8 mouse cellular contexts compared by ENCODE assay signal in the genomic region with DNA sequence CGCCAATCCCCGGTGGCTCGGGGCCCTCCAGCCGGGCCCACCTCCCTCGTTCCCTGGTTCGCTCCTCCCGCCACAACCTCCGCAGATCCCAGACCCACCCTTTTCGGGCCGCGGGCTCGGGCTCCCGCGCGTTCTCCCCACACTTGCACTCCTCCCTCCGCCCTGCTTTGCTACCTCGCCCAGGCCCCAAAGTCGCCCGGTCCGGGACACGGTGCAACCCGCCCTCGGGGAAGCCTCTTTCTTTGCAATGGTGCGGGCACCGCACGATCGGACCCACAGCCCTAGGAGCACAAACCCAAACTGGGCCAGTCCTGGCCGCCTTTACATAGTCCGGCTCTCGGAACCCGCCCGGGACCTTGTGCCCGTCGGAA. TPM values are rescaled to one million over a fixed set of nuclear protein-coding genes. Genes with fewer than 3 reads are reported as not detected.
A peak's percentile ranks its signal among the peaks of the same experiment; 100 is the strongest.
DNase-seq lines count a peak whose midpoint lies in the region; ATAC-seq and TF ChIP-seq lines count a peak whose summit lies in the region.

No protein-coding gene starts in this region.

- H3K36me3 ChIP-seq in intestine, embryonic 16.5 days (ENCODE audit: control insufficient read depth, insufficient read depth, low read length), result no peaks in the 10 kb centered on the region
- no peaks in the 10 kb centered on the region for H3K36me3 ChIP-seq in lung, embryonic 16.5 days (ENCODE audit: control insufficient read depth, insufficient read depth, low read length)

- WGBS in lung, adult 2 months, result 25% methylated on average over 28 of the region's 34 CpGs
- WGBS in intestine, embryonic 16.5 days, result 12% methylated on average over 24 of the region's 34 CpGs
- WGBS in lung, embryonic 16.5 days, result 10% methylated on average over 26 of the region's 34 CpGs

- DNase-seq in lung, adult 2 months, result peak; percentile 58
- DNase-seq in lung, postnatal 36 days, result no peak
- DNase-seq in cerebellum, adult 11-12 months, result peak; percentile 74
- DNase-seq in gastrocnemius, adult 8-10 months (ENCODE audit: low spot score in 2 of 2), result peak; percentile 10 to 51
- DNase-seq in right cerebral cortex, postnatal 25 days, result peak; percentile 7
- DNase-seq in thymus, postnatal 4 days, result no peak

- H3K9me3 ChIP-seq in intestine, embryonic 16.5 days (ENCODE audit: control insufficient read depth, low read length), result no peaks in the 10 kb centered on the region
- no peaks in the 10 kb centered on the region for H3K9me3 ChIP-seq in lung, embryonic 16.5 days (ENCODE audit: control insufficient read depth, low read length)

- H3K27me3 ChIP-seq in intestine, embryonic 16.5 days (replicated peaks; ENCODE audit: control insufficient read depth, insufficient read depth, low read length), result no peaks in the 10 kb centered on the region; the same call in 1 of the 2 replicates
- no peaks in the 10 kb centered on the region for H3K27me3 ChIP-seq in lung, embryonic 16.5 days (ENCODE audit: control insufficient read depth, insufficient read depth, low read depth, low read length)

- peak; percentile 70 for ATAC-seq in intestine, embryonic 16.5 days
- ATAC-seq in lung, embryonic 16.5 days (ENCODE audit: low read depth), result peak; percentile 58; the same call in 1 of the 2 replicates

- peak overlapping the region; percentile 66 for H3K4me3 ChIP-seq in lung, adult 2 months (replicated peaks; ENCODE audit: extremely low read depth, low read depth, low read length)
- H3K4me3 ChIP-seq in intestine, embryonic 16.5 days (ENCODE audit: low read length), result peak overlapping the region; percentile 50
- H3K4me3 ChIP-seq in lung, embryonic 16.5 days (ENCODE audit: low read length), result peak overlapping the region; percentile 56

- no peaks in the 10 kb centered on the region for H3K4me1 ChIP-seq in lung, adult 2 months (ENCODE audit: control insufficient read depth, insufficient read depth, low read length)
- H3K4me1 ChIP-seq in intestine, embryonic 16.5 days (ENCODE audit: control insufficient read depth, insufficient read depth, low read length), result no peaks in the 10 kb centered on the region
- no peaks in the 10 kb centered on the region for H3K4me1 ChIP-seq in lung, embryonic 16.5 days (replicated peaks; ENCODE audit: control insufficient read depth, insufficient read depth, low read length)

- peak overlapping the region; percentile 68 for H3K9ac ChIP-seq in intestine, embryonic 16.5 days (ENCODE audit: low read depth, low read length)
- peak overlapping the region; percentile 75 for H3K9ac ChIP-seq in lung, embryonic 16.5 days (ENCODE audit: low read length)

- H3K4me2 ChIP-seq in intestine, embryonic 16.5 days (ENCODE audit: low read depth, low read length), result peak overlapping the region; percentile 49
- H3K4me2 ChIP-seq in lung, embryonic 16.5 days (ENCODE audit: low read depth, low read length), result peak overlapping the region; percentile 51

- TF ChIP-seq CTCF in lung, adult 2 months (IDR thresholded peaks at IDR 0.05; ENCODE audit: insufficient read depth, low read length), result no peak

- peak overlapping the region; percentile 63 for H3K27ac ChIP-seq in intestine, embryonic 16.5 days (ENCODE audit: low read length)
- peak overlapping the region; percentile 71 for H3K27ac ChIP-seq in lung, embryonic 16.5 days (ENCODE audit: low read length)

- peak; percentile 40; the same call in 1 of the 2 replicates for TF ChIP-seq POLR2A in lung, adult 2 months (IDR thresholded peaks at IDR 0.05; ENCODE audit: borderline replicate concordance, extremely low read depth, low read depth, low read length)

RNA-seq across cellular contexts. Expression of a gene that starts 29.0 kb away (rescaled TPM):
- polyA plus RNA-seq in lung, adult 2 months (2012; rRNA removed), result 1.8 and 2.9 TPM in 2 replicates
- total RNA-seq in gastrocnemius, adult 8-10 months (2022), result 10 to 100 TPM in 3 of 4 experiments, 1 to 10 TPM in 1; 9.5 to 18.7 (median 11.6) TPM
- polyA plus RNA-seq in intestine, embryonic 16.5 days (2015; fragmentation: Nextera tagmentation; extraction: Ambion mirVana), result 10.9 and 11.8 TPM in 2 replicates
- polyA plus RNA-seq in lung, embryonic 16.5 days (2015; fragmentation: Nextera tagmentation; extraction: Ambion mirVana), result 14.0 and 15.3 TPM in 2 replicates

RNA-seq across cellular contexts. Expression of a gene that starts 55.5 kb away (rescaled TPM):
- 4.5 and 5.7 TPM in 2 replicates for polyA plus RNA-seq in lung, adult 2 months (2012; rRNA removed)
- 1 to 10 TPM; 6.2 to 9.3 (median 8.0) TPM for total RNA-seq in gastrocnemius, adult 8-10 months (2022)
- 3.2 and 3.5 TPM in 2 replicates for polyA plus RNA-seq in intestine, embryonic 16.5 days (2015; fragmentation: Nextera tagmentation; extraction: Ambion mirVana)
- 4.5 and 5.2 TPM in 2 replicates for polyA plus RNA-seq in lung, embryonic 16.5 days (2015; fragmentation: Nextera tagmentation; extraction: Ambion mirVana)

Comparison
In these comparisons a context has a peak if more than half of its experiments do, and no peak if none do; other contexts are left out.
1. DNase-seq: peak in lung, adult 2 months (single experiment), cerebellum, adult 11-12 months (single experiment), gastrocnemius, adult 8-10 months (2 of 2) and right cerebral cortex, postnatal 25 days (single experiment); none in lung, postnatal 36 days (single experiment) and thymus, postnatal 4 days (single experiment).
2. Peak in every context shown above with its lines, with median percentiles within 50 percentile points of each other: H3K4me3 ChIP-seq.